Mouse (Mus musculus) heart, embryonic 16.5 days (tissue): ENCODE measurements at regions not wholly inside any gene's neighbourhood (a gene's known extent, or its start where the extent isn't known, plus 50 kb on each side); places are given as distances from the start of the nearest gene placed in this dataset.

Experiments used
- ATAC-seq: fragments of 200-750 bp; cut with Nextera tagmentation; replicated peaks from 2 replicates; pipeline ENCODE4 v1.8.0; 2017; ENCODE audit warnings: moderate number of reproducible peaks; ENCODE audit not compliant: insufficient read depth, low FRiP score; ENCODE audit errors: extremely low read depth
- H3K27ac ChIP-seq: fragments of 300-500 bp; sonication (generic); 2 replicates; pipeline ENCODE4 v1.5.1; 2014; ENCODE audit warnings: mild to moderate bottlenecking, low read length, control low read depth, moderate library complexity
- H3K27me3 ChIP-seq: fragments of 300-500 bp; sonication (generic); 2 replicates; pipeline ENCODE4 v1.6.1; 2014; ENCODE audit warnings: low read length, mixed read lengths; ENCODE audit not compliant: control insufficient read depth, insufficient read depth
- H3K36me3 ChIP-seq: fragments of 300-500 bp; sonication (generic); 2 replicates; pipeline ENCODE4 v1.6.1; 2014; ENCODE audit not compliant: control insufficient read depth, insufficient read depth
- H3K4me1 ChIP-seq: fragments of 300-500 bp; sonication (generic); 2 replicates; pipeline ENCODE4 v1.6.1; 2014; ENCODE audit warnings: low read length, mixed read lengths; ENCODE audit not compliant: control insufficient read depth, insufficient read depth
- H3K4me2 ChIP-seq: fragments of 300-500 bp; sonication (generic); 2 replicates; pipeline ENCODE4 v1.6.1; 2014; ENCODE audit warnings: low read depth, mild to moderate bottlenecking, control low read depth, low read length
- H3K4me3 ChIP-seq: fragments of 300-500 bp; sonication (generic); 2 replicates; pipeline ENCODE4 v1.5.1; 2014; ENCODE audit warnings: mild to moderate bottlenecking, control low read depth, low read length
- H3K9ac ChIP-seq: fragments of 300-500 bp; sonication (generic); 2 replicates; pipeline ENCODE4 v1.6.1; 2014; ENCODE audit warnings: low read length, control low read depth
- H3K9me3 ChIP-seq: fragments of 300-500 bp; sonication (generic); replicated peaks from 2 replicates; pipeline ENCODE4 v1.6.1; 2016; ENCODE audit warnings: low read length; ENCODE audit not compliant: control insufficient read depth
- WGBS: fragments of 180-500 bp; shearing (Covaris S2); extraction: QIAGEN DNeasy Blood & Tissue Kit; methylation state at CpG from one replicate; pipeline ENCODE4 v1.1.7; 2014; 5-methylcytosine and 5-hydroxymethylcytosine counted together

GRCm38 (mm10) chr1:194363129-194363768 is 254.8 kb upstream of the Plxna2 start:
- Histone ChIP-seq H3K36me3 (no peaks in the 10 kb centered on the region), H3K9ac (no peak overlapping the region), H3K27me3 (no peaks in the 10 kb centered on the region), H3K4me2 (no peak overlapping the region), H3K9me3 (no peaks in the 10 kb centered on the region), H3K4me1 (no peaks in the 10 kb centered on the region), H3K4me3 (no peak overlapping the region), H3K27ac (no peak overlapping the region)
- WGBS = 58% methylated on average over 1 of the region's 1 CpGs
- ATAC-seq = no peak

- no peaks in the 10 kb centered on the region for H3K27me3 ChIP-seq
- ATAC-seq = no peak
- H3K36me3 ChIP-seq = no peaks in the 10 kb centered on the region
- no peaks in the 10 kb centered on the region for H3K4me1 ChIP-seq
- H3K4me3 ChIP-seq = no peak overlapping the region
- H3K9ac ChIP-seq = no peak overlapping the region
- H3K27ac ChIP-seq = no peak overlapping the region
- H3K9me3 ChIP-seq = no peaks in the 10 kb centered on the region
- no peak overlapping the region for H3K4me2 ChIP-seq
These were observed 255.7 kb upstream of the Plxna2 start for GRCm38 (mm10) chr1:194362298-194362697.

DNA sequence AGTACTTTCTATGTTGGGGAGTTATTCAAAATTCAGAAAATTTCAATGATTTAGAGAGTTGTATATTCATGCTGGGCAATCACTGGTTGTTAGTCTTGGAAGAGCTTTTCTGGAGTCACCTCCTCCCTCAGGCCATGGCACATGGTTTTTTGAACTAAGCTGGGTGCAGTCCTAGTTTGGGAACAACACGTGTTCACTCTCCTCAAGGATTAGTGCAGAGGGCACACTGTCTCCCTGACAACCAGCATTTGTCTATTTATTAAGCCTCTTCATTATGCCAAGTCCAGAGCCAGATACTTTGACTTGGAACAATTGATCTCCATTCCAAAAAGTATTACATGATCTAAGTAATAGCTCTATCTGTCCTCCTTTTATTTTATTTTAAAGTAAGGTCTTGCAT is 256.7 kb upstream of the Plxna2 start:
- H3K36me3 ChIP-seq = no peaks in the 10 kb centered on the region
- H3K4me3 ChIP-seq = no peak overlapping the region
- no peak overlapping the region for H3K27ac ChIP-seq
- no peak overlapping the region for H3K9ac ChIP-seq
- H3K4me2 ChIP-seq = no peak overlapping the region
- ATAC-seq = no peak
- H3K9me3 ChIP-seq = no peaks in the 10 kb centered on the region
- H3K27me3 ChIP-seq = no peaks in the 10 kb centered on the region
- no peaks in the 10 kb centered on the region for H3K4me1 ChIP-seq
- WGBS = 44% methylated on average over 1 of the region's 1 CpGs

- WGBS = 88% methylated on average over 1 of the region's 1 CpGs
- no peaks in the 10 kb centered on the region for H3K4me1 ChIP-seq
- ATAC-seq = no peak
These were observed 263.5 kb upstream of the Plxna2 start for GRCm38 (mm10) chr1:194354332-194355120.

GRCm38 (mm10) chr1:194345304-194346033 is 272.5 kb upstream of the Plxna2 start:
- no peak overlapping the region for H3K4me3 ChIP-seq
- no peak overlapping the region for H3K27ac ChIP-seq
- no peaks in the 10 kb centered on the region for H3K9me3 ChIP-seq
- no peaks in the 10 kb centered on the region; the same call in 1 of the 2 replicates for H3K27me3 ChIP-seq
- ATAC-seq = no peak
- no peaks in the 10 kb centered on the region for H3K36me3 ChIP-seq
- 30% methylated on average over 3 of the region's 3 CpGs for WGBS
- no peak overlapping the region for H3K9ac ChIP-seq
- no peaks in the 10 kb centered on the region for H3K4me1 ChIP-seq
- H3K4me2 ChIP-seq = no peak overlapping the region

More at GRCm38 (mm10) chr1:194354332-194355120, 263.5 kb upstream of the Plxna2 start:
- Histone ChIP-seq H3K27ac (no peak overlapping the region), H3K36me3 (no peaks in the 10 kb centered on the region), H3K4me2 (no peak overlapping the region), H3K9ac (no peak overlapping the region), H3K27me3 (no peaks in the 10 kb centered on the region; the same call in 1 of the 2 replicates), H3K9me3 (no peaks in the 10 kb centered on the region), H3K4me3 (no peak overlapping the region)

- H3K4me3 ChIP-seq = no peak overlapping the region
- no peak overlapping the region for H3K4me2 ChIP-seq
- ATAC-seq = no peak
- no peaks in the 10 kb centered on the region for H3K4me1 ChIP-seq
- 47% methylated on average over 1 of the region's 1 CpGs for WGBS
- H3K36me3 ChIP-seq = no peaks in the 10 kb centered on the region
- no peaks in the 10 kb centered on the region for H3K27me3 ChIP-seq
- H3K27ac ChIP-seq = no peak overlapping the region
- no peaks in the 10 kb centered on the region for H3K9me3 ChIP-seq
- H3K9ac ChIP-seq = no peak overlapping the region
These were observed 275.4 kb upstream of the Plxna2 start for GRCm38 (mm10) chr1:194342568-194342967.

- Histone ChIP-seq H3K9ac (no peak overlapping the region), H3K9me3 (no peaks in the 10 kb centered on the region), H3K4me1 (no peaks in the 10 kb centered on the region), H3K27me3 (no peaks in the 10 kb centered on the region), H3K36me3 (no peaks in the 10 kb centered on the region), H3K4me2 (no peak overlapping the region), H3K4me3 (no peak overlapping the region), H3K27ac (no peak overlapping the region)
- 59% methylated on average over 3 of the region's 3 CpGs for WGBS
- no peak for ATAC-seq
These were observed 276.3 kb upstream of the Plxna2 start for GRCm38 (mm10) chr1:194341758-194342157.

GRCm38 (mm10) chr1:194334752-194335719 is 283.0 kb upstream of the Plxna2 start:
- 56% methylated on average over 5 of the region's 5 CpGs for WGBS
- no peaks in the 10 kb centered on the region for H3K9me3 ChIP-seq
- H3K27ac ChIP-seq = no peak overlapping the region
- no peak for ATAC-seq
- H3K4me1 ChIP-seq = no peaks in the 10 kb centered on the region
- H3K4me2 ChIP-seq = no peak overlapping the region
- H3K36me3 ChIP-seq = no peaks in the 10 kb centered on the region
- no peak overlapping the region for H3K9ac ChIP-seq
- H3K27me3 ChIP-seq = no peaks in the 10 kb centered on the region
- H3K4me3 ChIP-seq = no peak overlapping the region
